15 mouse cellular contexts compared by ENCODE assay signal in the genomic region with DNA sequence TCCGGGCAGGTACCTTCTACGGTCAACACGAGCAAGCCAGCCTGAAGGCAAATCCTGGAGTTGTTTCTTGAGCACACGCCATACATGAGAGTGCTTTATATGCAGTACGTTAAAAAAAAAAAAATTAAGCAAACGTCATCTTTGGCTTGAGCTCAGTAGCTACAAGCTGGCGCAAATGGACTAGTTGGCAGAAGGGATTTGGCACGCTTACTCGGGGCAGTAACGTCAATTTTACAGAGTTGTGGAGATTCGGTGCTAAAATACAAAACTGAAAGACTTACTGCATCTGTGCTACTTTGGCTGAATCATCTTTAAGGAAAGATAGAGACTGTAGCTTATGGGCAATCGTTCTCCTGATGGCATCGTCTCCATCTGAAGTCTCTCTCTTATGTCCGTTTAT.
DNase-seq lines count a peak whose midpoint lies in the region; ATAC-seq and TF ChIP-seq lines count a peak whose summit lies in the region.
"Had no signal": no experiment of that assay in that cellular context is flagged by ENCODE, and none has a peak within 500 bp of the region (broad histone marks: within the 10 kb centered on the region; RNA-seq: fewer than 3 reads in every experiment).

No protein-coding gene starts in this region.

- TF ChIP-seq CTCF in forebrain, postnatal 0 days (IDR thresholded peaks at IDR 0.05; ENCODE audit: low read depth): no peak
- no peak for TF ChIP-seq CTCF in stomach, postnatal 0 days (IDR thresholded peaks at IDR 0.05; ENCODE audit: low read depth)

- H3K27me3 ChIP-seq in forebrain, embryonic 13.5 days: no peaks in the 10 kb centered on the region
- no peaks in the 10 kb centered on the region for H3K27me3 ChIP-seq in forebrain, embryonic 12.5 days
- no peaks in the 10 kb centered on the region for H3K27me3 ChIP-seq in forebrain, postnatal 0 days (ENCODE audit: insufficient read depth, low read length)
- no peaks in the 10 kb centered on the region for H3K27me3 ChIP-seq in stomach, postnatal 0 days (ENCODE audit: control insufficient read depth, insufficient read depth, low read length)
- H3K27me3 ChIP-seq: limb, embryonic 15.5 days had no signal

- intact Hi-C loops in left cerebral cortex, postnatal 4 days (cut with DNase I): no loop called here
- intact Hi-C loops in heart, postnatal 10 days (cut with DNase I): no loop called here

- H3K9me3 ChIP-seq in forebrain, embryonic 13.5 days (replicated peaks): no peaks in the 10 kb centered on the region
- H3K9me3 ChIP-seq in forebrain, embryonic 12.5 days: no peaks in the 10 kb centered on the region
- H3K9me3 ChIP-seq in forebrain, postnatal 0 days (ENCODE audit: low read length): no peaks in the 10 kb centered on the region
- H3K9me3 ChIP-seq in stomach, postnatal 0 days (ENCODE audit: control insufficient read depth, low read length): no peaks in the 10 kb centered on the region
- H3K9me3 ChIP-seq: limb, embryonic 15.5 days had no signal

- no peak overlapping the region for H3K4me2 ChIP-seq in forebrain, embryonic 13.5 days
- no peak overlapping the region for H3K4me2 ChIP-seq in forebrain, embryonic 12.5 days
- H3K4me2 ChIP-seq in forebrain, postnatal 0 days (ENCODE audit: low read depth): no peak overlapping the region
- no peak overlapping the region for H3K4me2 ChIP-seq in stomach, postnatal 0 days (replicated peaks; ENCODE audit: low read depth)
- H3K4me2 ChIP-seq: limb, embryonic 15.5 days had no signal

- 89% methylated on average over 14 of the region's 14 CpGs for WGBS in forebrain, embryonic 13.5 days
- WGBS in forebrain, embryonic 12.5 days: 92% methylated on average over 14 of the region's 14 CpGs
- WGBS in forebrain, postnatal 0 days: 51% methylated on average over 14 of the region's 14 CpGs
- 81% methylated on average over 14 of the region's 14 CpGs for WGBS in stomach, postnatal 0 days

- peak; percentile 66; the same call in 1 of the 2 replicates for ATAC-seq in forebrain, embryonic 13.5 days
- no peak for ATAC-seq in forebrain, embryonic 12.5 days (ENCODE audit: low FRiP score)
- ATAC-seq in forebrain, postnatal 0 days: peak; percentile 83
- no peak for ATAC-seq in stomach, postnatal 0 days (ENCODE audit: low FRiP score, low TSS enrichment)
- ATAC-seq: inflammation-experienced regulatory T-cells, adult 6 months; lung, postnatal 0 days had no signal

- H3K4me1 ChIP-seq in forebrain, embryonic 13.5 days: no peaks in the 10 kb centered on the region
- no peaks in the 10 kb centered on the region for H3K4me1 ChIP-seq in forebrain, embryonic 12.5 days
- H3K4me1 ChIP-seq in forebrain, postnatal 0 days (ENCODE audit: insufficient read depth): no peaks in the 10 kb centered on the region
- H3K4me1 ChIP-seq in stomach, postnatal 0 days (replicated peaks; ENCODE audit: control insufficient read depth, insufficient read depth): no peaks in the 10 kb centered on the region
- H3K4me1 ChIP-seq: limb, embryonic 15.5 days had no signal

- H3K36me3 ChIP-seq in forebrain, embryonic 13.5 days (ENCODE audit: poor library complexity, severe bottlenecking): no peaks in the 10 kb centered on the region
- H3K36me3 ChIP-seq in forebrain, embryonic 12.5 days (replicated peaks): no peaks in the 10 kb centered on the region
- no peaks in the 10 kb centered on the region for H3K36me3 ChIP-seq in forebrain, postnatal 0 days (ENCODE audit: insufficient read depth)
- H3K36me3 ChIP-seq in stomach, postnatal 0 days (ENCODE audit: control insufficient read depth, insufficient read depth, low read length): no peaks in the 10 kb centered on the region
- H3K36me3 ChIP-seq: limb, embryonic 15.5 days had no signal

- TF ChIP-seq EP300 in stomach, postnatal 0 days (optimal IDR thresholded peaks at IDR 0.05): no peak

- H3K27ac ChIP-seq in forebrain, embryonic 13.5 days: no peak overlapping the region
- no peak overlapping the region for H3K27ac ChIP-seq in forebrain, embryonic 12.5 days
- no peak overlapping the region for H3K27ac ChIP-seq in forebrain, postnatal 0 days (ENCODE audit: low read depth, low read length)
- no peak overlapping the region for H3K27ac ChIP-seq in stomach, postnatal 0 days (replicated peaks)
- H3K27ac ChIP-seq: limb, embryonic 15.5 days had no signal

- no peak overlapping the region for H3K4me3 ChIP-seq in forebrain, embryonic 13.5 days
- no peak overlapping the region for H3K4me3 ChIP-seq in forebrain, embryonic 12.5 days (replicated peaks)
- H3K4me3 ChIP-seq in forebrain, postnatal 0 days (ENCODE audit: low read depth, low read length): no peak overlapping the region
- no peak overlapping the region for H3K4me3 ChIP-seq in stomach, postnatal 0 days (ENCODE audit: low read depth, low read length)
- H3K4me3 ChIP-seq: limb, embryonic 15.5 days had no signal

- H3K9ac ChIP-seq in forebrain, embryonic 13.5 days: no peak overlapping the region
- no peak overlapping the region for H3K9ac ChIP-seq in forebrain, embryonic 12.5 days
- no peak overlapping the region for H3K9ac ChIP-seq in forebrain, postnatal 0 days
- no peak overlapping the region for H3K9ac ChIP-seq in stomach, postnatal 0 days (ENCODE audit: low read length)
- H3K9ac ChIP-seq: limb, embryonic 15.5 days had no signal

- DNase-seq in cerebellum, adult 11 months: peak; percentile 66
- peak; percentile 88 for DNase-seq in forebrain, postnatal 0 days
- peak; percentile 62 for DNase-seq in left cerebral cortex, postnatal 4 days
- no peak for DNase-seq in stomach, postnatal 0 days (ENCODE audit: low spot score)
- no peak for DNase-seq in thymus, postnatal 0 days (ENCODE audit: low spot score)
- DNase-seq in heart, postnatal 10 days: no peak
- DNase-seq: adrenal gland, adult 8-10 months; gastrocnemius, postnatal 10 days; kidney, postnatal 36 days; midbrain, embryonic 14.5 days had no signal

Comparison
In these comparisons a context has a peak if more than half of its experiments do, and no peak if none do; other contexts are left out.
1. ATAC-seq: peak in forebrain, embryonic 13.5 days (single experiment) and forebrain, postnatal 0 days (single experiment); none in forebrain, embryonic 12.5 days (single experiment) and stomach, postnatal 0 days (single experiment).
2. DNase-seq: peak in cerebellum, adult 11 months (single experiment), forebrain, postnatal 0 days (single experiment) and left cerebral cortex, postnatal 4 days (single experiment); none in stomach, postnatal 0 days (single experiment), thymus, postnatal 0 days (single experiment) and heart, postnatal 10 days (0 of 2).